11 mouse cellular contexts compared by ENCODE assay signal in the genomic region with DNA sequence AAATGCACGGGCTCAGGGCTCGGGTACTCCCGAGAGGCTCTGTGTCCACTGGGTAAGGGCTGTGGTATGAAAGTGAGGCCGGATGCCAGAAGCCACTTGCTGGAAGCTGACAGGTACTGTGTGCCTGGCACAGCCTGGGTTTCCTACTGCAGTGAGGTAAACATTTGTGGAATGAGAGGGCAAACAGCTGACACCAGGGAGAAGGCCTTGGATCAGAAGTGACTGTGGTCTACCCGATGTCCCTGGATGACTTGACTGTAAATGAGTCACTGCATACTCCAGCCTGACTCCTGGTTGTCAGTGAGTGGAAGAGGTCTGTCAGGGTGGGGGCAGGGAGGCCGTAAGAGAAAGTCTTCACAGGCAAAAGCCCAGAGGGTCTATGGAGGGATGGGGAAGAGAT. TPM values are rescaled to one million over a fixed set of nuclear protein-coding genes. Genes with fewer than 3 reads are reported as not detected.
DNase-seq lines count a peak whose midpoint lies in the region; ATAC-seq and TF ChIP-seq lines count a peak whose summit lies in the region.
"Had no signal": no experiment of that assay in that cellular context is flagged by ENCODE, and none has a peak within 500 bp of the region (broad histone marks: within the 10 kb centered on the region; RNA-seq: fewer than 3 reads in every experiment).

No protein-coding gene starts in this region.

- ATAC-seq in kidney, embryonic 14.5 days (ENCODE audit: low FRiP score, low TSS enrichment): no peak
- ATAC-seq in forebrain, embryonic 12.5 days (ENCODE audit: low FRiP score): no peak
- ATAC-seq: intestine, embryonic 16.5 days had no signal

- peak; percentile 51 for DNase-seq in kidney, adult 2 months
- peak; percentile 77 to 78 for DNase-seq in adrenal gland, postnatal 36 days
- DNase-seq in kidney, postnatal 10 days: peak; percentile 27
- peak; percentile 80 for DNase-seq in lung, postnatal 36 days
- no peak for DNase-seq in hindbrain, embryonic 10.5 days (ENCODE audit: low spot score)
- DNase-seq in ovary, adult 18-20 months (ENCODE audit: low spot score): no peak

- no peaks in the 10 kb centered on the region for H3K4me1 ChIP-seq in kidney, adult 2 months (ENCODE audit: control insufficient read depth, insufficient read depth, low read length)
- no peaks in the 10 kb centered on the region for H3K4me1 ChIP-seq in kidney, embryonic 14.5 days (ENCODE audit: control insufficient read depth, insufficient read depth, low read length)
- H3K4me1 ChIP-seq in forebrain, embryonic 12.5 days: peaks cover 12% of the 10 kb centered on the region; the same call in 1 of the 2 replicates
- peaks cover 24% of the 10 kb centered on the region for H3K4me1 ChIP-seq in hindbrain, embryonic 10.5 days (replicated peaks)
- H3K4me1 ChIP-seq: neural tube, embryonic 13.5 days had no signal

- no peak overlapping the region for H3K27ac ChIP-seq in kidney, adult 2 months (ENCODE audit: insufficient read depth, low read depth, low read length)
- H3K27ac ChIP-seq in kidney, embryonic 14.5 days (ENCODE audit: low read depth, low read length): no peak overlapping the region
- no peak overlapping the region for H3K27ac ChIP-seq in forebrain, embryonic 12.5 days
- H3K27ac ChIP-seq in hindbrain, embryonic 10.5 days: no peak overlapping the region
- H3K27ac ChIP-seq: macrophage; neural tube, embryonic 13.5 days had no signal

- H3K4me2 ChIP-seq in kidney, embryonic 14.5 days (replicated peaks; ENCODE audit: low read depth, low read length): no peak overlapping the region
- no peak overlapping the region for H3K4me2 ChIP-seq in forebrain, embryonic 12.5 days
- H3K4me2 ChIP-seq: neural tube, embryonic 13.5 days had no signal

- H3K27me3 ChIP-seq in kidney, adult 2 months (replicated peaks; ENCODE audit: control insufficient read depth, insufficient read depth, low read length): no peaks in the 10 kb centered on the region
- no peaks in the 10 kb centered on the region for H3K27me3 ChIP-seq in kidney, embryonic 14.5 days (ENCODE audit: control insufficient read depth, insufficient read depth, low read length)
- H3K27me3 ChIP-seq in forebrain, embryonic 12.5 days: no peaks in the 10 kb centered on the region
- H3K27me3 ChIP-seq in hindbrain, embryonic 10.5 days (ENCODE audit: insufficient read depth, poor library complexity, severe bottlenecking): no peaks in the 10 kb centered on the region
- H3K27me3 ChIP-seq: neural tube, embryonic 13.5 days had no signal

- no peak for TF ChIP-seq POLR2A in kidney, adult 2 months (IDR thresholded peaks at IDR 0.05; ENCODE audit: low read depth, low read length)

- H3K9ac ChIP-seq in kidney, embryonic 14.5 days (ENCODE audit: low read depth, low read length): no peak overlapping the region
- H3K9ac ChIP-seq in forebrain, embryonic 12.5 days: no peak overlapping the region
- H3K9ac ChIP-seq: neural tube, embryonic 13.5 days had no signal

- H3K9me3 ChIP-seq in kidney, embryonic 14.5 days (ENCODE audit: control insufficient read depth, low read length): no peaks in the 10 kb centered on the region
- H3K9me3 ChIP-seq in forebrain, embryonic 12.5 days: no peaks in the 10 kb centered on the region
- H3K9me3 ChIP-seq in hindbrain, embryonic 10.5 days: no peaks in the 10 kb centered on the region
- H3K9me3 ChIP-seq: neural tube, embryonic 13.5 days had no signal

- 52% methylated on average over 6 of the region's 6 CpGs for WGBS in kidney, adult 2 months
- 81% methylated on average over 6 of the region's 6 CpGs for WGBS in kidney, embryonic 14.5 days
- WGBS in forebrain, embryonic 12.5 days: 87% methylated on average over 6 of the region's 6 CpGs
- WGBS in hindbrain, embryonic 10.5 days: 82% methylated on average over 6 of the region's 6 CpGs

- TF ChIP-seq CTCF in kidney, adult 2 months (conservative IDR thresholded peaks at IDR 0.05; ENCODE audit: insufficient read depth, insufficient read length, low read depth, low read length): no peak

- no peaks in the 10 kb centered on the region for H3K36me3 ChIP-seq in kidney, adult 2 months (ENCODE audit: control insufficient read depth, insufficient read depth, low read length)
- no peaks in the 10 kb centered on the region for H3K36me3 ChIP-seq in kidney, embryonic 14.5 days (ENCODE audit: control insufficient read depth, insufficient read depth, low read length)
- H3K36me3 ChIP-seq in forebrain, embryonic 12.5 days (replicated peaks): no peaks in the 10 kb centered on the region
- no peaks in the 10 kb centered on the region for H3K36me3 ChIP-seq in hindbrain, embryonic 10.5 days
- H3K36me3 ChIP-seq: neural tube, embryonic 13.5 days had no signal

- H3K4me3 ChIP-seq in kidney, adult 2 months (ENCODE audit: insufficient read depth, low read depth, low read length): no peak overlapping the region
- no peak overlapping the region for H3K4me3 ChIP-seq in kidney, embryonic 14.5 days (ENCODE audit: low read length)
- no peak overlapping the region for H3K4me3 ChIP-seq in forebrain, embryonic 12.5 days (replicated peaks)
- H3K4me3 ChIP-seq in hindbrain, embryonic 10.5 days: no peak overlapping the region
- H3K4me3 ChIP-seq: neural tube, embryonic 13.5 days had no signal

RNA-seq across cellular contexts. Expression of a gene that starts 27.2 kb away (rescaled TPM):
- 2.8 and 3.1 TPM in 2 replicates for polyA plus RNA-seq in kidney, adult 2 months (2012; rRNA removed)
- polyA plus RNA-seq in kidney, embryonic 14.5 days (2014; fragmentation: Nextera tagmentation; extraction: Ambion mirVana): 4.4 and 6.1 TPM in 2 replicates
- total RNA-seq in adrenal gland, postnatal 36 days (2021): 1 to 10 TPM; 4.2 to 5.0 TPM
- polyA plus RNA-seq in forebrain, embryonic 12.5 days (2016; fragmentation: Nextera tagmentation; extraction: Ambion mirVana): 1.1 and 2.5 TPM in 2 replicates
- 2.5 and 2.8 TPM in 2 replicates for polyA plus RNA-seq in hindbrain, embryonic 10.5 days (2016; fragmentation: Nextera tagmentation; extraction: Ambion mirVana)

RNA-seq across cellular contexts. Expression of a gene that starts 50.9 kb away (rescaled TPM):
- polyA plus RNA-seq in kidney, adult 2 months (2012; rRNA removed): 52.9 and 57.5 TPM in 2 replicates
- 31.0 and 44.8 TPM in 2 replicates for polyA plus RNA-seq in kidney, embryonic 14.5 days (2014; fragmentation: Nextera tagmentation; extraction: Ambion mirVana)
- total RNA-seq in adrenal gland, postnatal 36 days (2021): 100 to 1,000 TPM; 182 to 206 TPM
- 49.1 and 53.8 TPM in 2 replicates for polyA plus RNA-seq in forebrain, embryonic 12.5 days (2016; fragmentation: Nextera tagmentation; extraction: Ambion mirVana)
- polyA plus RNA-seq in hindbrain, embryonic 10.5 days (2016; fragmentation: Nextera tagmentation; extraction: Ambion mirVana): 23.4 and 30.3 TPM in 2 replicates

Comparison
In these comparisons a context has a peak if more than half of its experiments do, and no peak if none do; other contexts are left out.
1. DNase-seq: peak in kidney, adult 2 months (single experiment), adrenal gland, postnatal 36 days (2 of 2), kidney, postnatal 10 days (single experiment) and lung, postnatal 36 days (single experiment); none in hindbrain, embryonic 10.5 days (single experiment) and ovary, adult 18-20 months (single experiment).